Mouse (Mus musculus) olfactory bulb, adult 2 months (tissue): ENCODE results near the gene Stk32c. TPM values are rescaled to one million over a fixed set of nuclear protein-coding genes. Genes with fewer than 3 reads are reported as not detected.
A peak's percentile ranks its signal among the peaks of the same experiment; 100 is the strongest.

ENCODE experiments used
- H3K27ac ChIP-seq: fragments of 200-500 bp; 2 replicates; pipeline ENCODE4 v1.5.1; 2012; ENCODE audit warnings: low read depth, low read length; ENCODE audit not compliant: insufficient read depth
- H3K4me1 ChIP-seq: fragments of 200-500 bp; 2 replicates; pipeline ENCODE4 v1.6.1; 2012; ENCODE audit warnings: low read length; ENCODE audit not compliant: control insufficient read depth, insufficient read depth
- H3K4me3 ChIP-seq: fragments of 200-500 bp; 2 replicates; pipeline ENCODE4 v1.5.1; 2012; ENCODE audit warnings: mild to moderate bottlenecking, low read depth, low read length, moderate library complexity; ENCODE audit not compliant: insufficient read depth
- CTCF ChIP-seq: fragments of 200-500 bp; IDR thresholded peaks from 2 replicates; pipeline ENCODE4 v1.5.1; 2012; ENCODE audit warnings: low read depth, mild to moderate bottlenecking, low read length, moderate library complexity; ENCODE audit not compliant: insufficient read depth
- POLR2A ChIP-seq: fragments of 200-500 bp; IDR thresholded peaks from 2 replicates; pipeline ENCODE4 v1.6.1; 2012; ENCODE audit warnings: mild to moderate bottlenecking, low read depth, low read length, moderate library complexity; ENCODE audit not compliant: insufficient read depth
- WGBS: fragments of 180-500 bp; shearing (Covaris S2); methylation state at CpG from one replicate; pipeline ENCODE4 v1.1.7; 2018; 5-methylcytosine and 5-hydroxymethylcytosine counted together
- polyA plus RNA-seq: library from polyadenylated mRNA; stranded (reverse); fragments of >200 nt; gene quantifications from 2 replicates; pipeline ENCODE4 v1.2.4, GENCODE M21; 2012; ENCODE audit warnings: low replicate concordance; ENCODE audit not compliant: missing spikeins, insufficient read depth, insufficient read length

The Stk32c gene
- polyA plus RNA-seq, 1 experiment: not detected

GRCm38 (mm10) chr7:139079141-139079540, 134.0 kb downstream of the Stk32c start:
- Histone ChIP-seq H3K4me3 (no peak overlapping the region), H3K4me1 (peaks cover 31% of the 10 kb centered on the region), H3K27ac (no peak overlapping the region)
- 90% methylated on average over 7 of the region's 7 CpGs for whole genome bisulfite sequencing
- TF ChIP-seq POLR2A: no peak
- no peak for TF ChIP-seq CTCF

GRCm38 (mm10) chr7:139078181-139078580, 134.9 kb downstream of the Stk32c start:
- peaks cover 31% of the 10 kb centered on the region for H3K4me1 ChIP-seq
- no peak overlapping the region for H3K4me3 ChIP-seq
- 30% methylated on average over 6 of the region's 6 CpGs for whole genome bisulfite sequencing
- H3K27ac ChIP-seq: no peak overlapping the region
- TF ChIP-seq CTCF: no peak
- TF ChIP-seq POLR2A: no peak

GRCm38 (mm10) chr7:139077283-139077682, 135.8 kb downstream of the Stk32c start:
- WGBS: 28% methylated on average over 7 of the region's 7 CpGs
- Histone ChIP-seq H3K4me3 (no peak overlapping the region), H3K4me1 (peaks cover 31% of the 10 kb centered on the region), H3K27ac (peak overlapping the region; percentile 68)
- no peak for TF ChIP-seq POLR2A
- TF ChIP-seq CTCF: no peak

DNA sequence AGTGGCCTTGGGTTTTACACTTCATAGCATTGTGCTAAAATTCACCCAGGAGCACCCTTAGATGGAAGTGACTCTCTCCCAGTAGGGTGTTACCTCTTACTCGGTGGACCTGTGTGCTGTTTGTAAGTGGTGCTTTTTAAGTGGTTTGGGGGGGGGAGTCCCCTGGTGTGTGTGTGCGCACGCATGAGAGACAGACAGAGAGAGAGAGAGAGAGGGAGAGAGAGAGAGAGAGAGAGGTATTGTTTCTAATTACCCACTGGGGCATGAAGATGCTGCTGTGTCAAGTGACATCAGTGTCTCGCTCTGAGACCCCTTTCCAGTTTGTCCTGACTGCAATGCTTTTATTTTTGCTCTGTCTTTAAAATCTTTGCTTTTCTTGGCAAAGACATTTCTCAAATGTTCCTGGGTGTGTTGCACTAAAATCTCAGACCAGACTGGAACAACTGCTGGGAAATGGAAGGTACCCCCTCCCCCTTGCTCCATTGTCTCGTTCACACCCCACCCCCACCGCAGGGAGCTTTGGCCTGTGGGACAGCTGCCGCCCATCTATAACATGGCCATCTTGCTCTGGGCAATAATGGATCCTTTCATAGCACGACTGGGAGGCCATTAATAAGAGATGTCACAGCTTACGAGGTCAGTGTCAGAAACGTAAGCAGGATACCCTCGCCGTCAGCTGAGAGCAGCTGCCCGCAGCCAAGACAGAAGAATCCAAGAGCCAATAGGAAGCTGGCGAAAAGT, 137.9 kb downstream of the Stk32c start:
- H3K27ac ChIP-seq: no peak overlapping the region
- no peak for TF ChIP-seq CTCF
- no peak overlapping the region for H3K4me3 ChIP-seq
- 72% methylated on average over 14 of the region's 14 CpGs for WGBS
- H3K4me1 ChIP-seq: peaks cover 31% of the 10 kb centered on the region

- peaks cover 31% of the 10 kb centered on the region for H3K4me1 ChIP-seq
- WGBS: 72% methylated on average over 6 of the region's 6 CpGs
- TF ChIP-seq CTCF: no peak
- no peak overlapping the region for H3K27ac ChIP-seq
- H3K4me3 ChIP-seq: no peak overlapping the region
These were observed 138.9 kb downstream of the Stk32c start for GRCm38 (mm10) chr7:139074189-139074588.

DNA sequence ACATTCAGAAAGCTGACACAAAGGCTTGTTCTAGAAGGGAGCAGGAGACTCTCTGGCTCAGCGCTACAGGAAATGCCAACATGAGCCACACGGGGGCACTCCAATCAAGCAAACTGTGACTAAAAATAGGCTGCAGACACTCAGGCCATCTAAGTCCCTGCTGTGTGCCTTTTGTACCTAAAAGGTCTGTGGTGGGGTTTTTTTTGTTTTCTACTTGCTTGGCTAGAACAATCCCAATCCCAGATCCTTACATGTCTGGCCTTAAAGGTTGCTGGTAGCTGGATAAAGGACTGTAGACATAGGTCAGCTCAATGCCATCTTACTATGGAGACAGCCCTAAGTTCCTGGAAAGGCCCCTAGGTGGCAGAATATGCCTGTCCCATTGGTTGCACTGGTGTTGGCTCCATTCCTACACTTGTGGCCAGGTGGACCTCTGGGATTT, 144.9 kb downstream of the Stk32c start:
- 0% methylated on average over 2 of the region's 2 CpGs for WGBS
- TF ChIP-seq CTCF: no peak; the same call in 1 of the 2 replicates
- no peak for TF ChIP-seq POLR2A
- Histone ChIP-seq H3K27ac (no peak overlapping the region), H3K4me1 (peaks cover 3% of the 10 kb centered on the region; the same call in 1 of the 2 replicates), H3K4me3 (no peak overlapping the region)

DNA sequence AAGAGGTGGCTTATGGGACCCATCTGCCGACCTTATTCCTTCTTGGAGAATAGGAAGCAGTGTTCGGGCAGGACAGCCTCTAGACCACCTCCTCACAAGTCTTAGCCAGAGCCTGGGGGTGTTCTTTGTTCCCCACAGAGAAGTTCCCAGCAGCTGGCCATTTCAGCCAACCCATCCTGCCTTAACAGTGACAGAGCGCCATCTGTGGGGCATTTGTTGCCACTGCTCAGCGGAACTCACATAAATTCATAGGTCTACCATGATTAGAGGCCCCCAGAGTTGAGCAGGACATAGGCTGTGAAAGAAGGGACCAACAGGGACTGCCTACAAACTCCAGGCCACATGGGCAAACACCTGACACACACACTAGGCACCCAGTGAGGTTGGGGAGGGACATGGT, 149.7 kb downstream of the Stk32c start:
- H3K4me3 ChIP-seq: no peak overlapping the region
- H3K4me1 ChIP-seq: peaks cover 3% of the 10 kb centered on the region; the same call in 1 of the 2 replicates
- 62% methylated on average over 4 of the region's 4 CpGs for WGBS
- H3K27ac ChIP-seq: no peak overlapping the region
- no peak for TF ChIP-seq POLR2A
- TF ChIP-seq CTCF: no peak

Other genes with a start within 250 kb of the Stk32c start
- not detected in 2 replicates for gene Dpysl4, start 127.3 kb downstream of the Stk32c start, polyA plus RNA-seq
- gene Lrrc27, start 319 bp downstream of the Stk32c start, polyA plus RNA-seq: not detected in 2 replicates
- gene Pwwp2b, start 35.2 kb upstream of the Stk32c start, polyA plus RNA-seq: not detected in 2 replicates
- not detected in 2 replicates for gene Inpp5a, start 175.8 kb upstream of the Stk32c start, polyA plus RNA-seq